ENCODE assay signal across 12 mouse cellular contexts in genomic region chr8:84190191-84190867, GRCm38 (mm10). TPM values are rescaled to one million over a fixed set of nuclear protein-coding genes. Genes with fewer than 3 reads are reported as not detected.
DNase-seq lines count a peak whose midpoint lies in the region; ATAC-seq and TF ChIP-seq lines count a peak whose summit lies in the region.
"Had no signal": no experiment of that assay in that cellular context is flagged by ENCODE, and none has a peak within 500 bp of the region (broad histone marks: within the 10 kb centered on the region; RNA-seq: fewer than 3 reads in every experiment).

No protein-coding gene starts in this region.

- TF ChIP-seq EP300 in liver, postnatal 0 days (IDR thresholded peaks at IDR 0.05; ENCODE audit: low read depth), result no peak

- H3K27me3 ChIP-seq in heart, embryonic 10.5 days (ENCODE audit: insufficient read depth, poor library complexity, severe bottlenecking), result no peaks in the 10 kb centered on the region
- peaks cover 18% of the 10 kb centered on the region for H3K27me3 ChIP-seq in liver, embryonic 12.5 days (replicated peaks)
- H3K27me3 ChIP-seq in liver, postnatal 0 days (ENCODE audit: insufficient read depth, low read length), result no peaks in the 10 kb centered on the region
- peaks cover 50% of the 10 kb centered on the region for H3K27me3 ChIP-seq in midbrain, embryonic 10.5 days (ENCODE audit: low read depth, poor library complexity, severe bottlenecking)
- H3K27me3 ChIP-seq: intestine, embryonic 15.5 days had no signal

- H3K36me3 ChIP-seq in heart, embryonic 10.5 days, result no peaks in the 10 kb centered on the region
- H3K36me3 ChIP-seq in liver, embryonic 12.5 days, result no peaks in the 10 kb centered on the region
- no peaks in the 10 kb centered on the region for H3K36me3 ChIP-seq in liver, postnatal 0 days (replicated peaks; ENCODE audit: insufficient read depth, low read length)
- H3K36me3 ChIP-seq in midbrain, embryonic 10.5 days, result no peaks in the 10 kb centered on the region
- H3K36me3 ChIP-seq: G1E; intestine, embryonic 15.5 days had no signal

- H3K4me1 ChIP-seq in heart, embryonic 10.5 days, result peaks cover 28% of the 10 kb centered on the region
- peaks cover 46% of the 10 kb centered on the region for H3K4me1 ChIP-seq in liver, embryonic 12.5 days
- H3K4me1 ChIP-seq in liver, postnatal 0 days (ENCODE audit: insufficient read depth), result peaks cover 21% of the 10 kb centered on the region
- peaks cover 30% of the 10 kb centered on the region for H3K4me1 ChIP-seq in midbrain, embryonic 10.5 days

- 91% methylated on average over 7 of the region's 7 CpGs for WGBS in heart, embryonic 10.5 days
- 85% methylated on average over 7 of the region's 7 CpGs for WGBS in liver, embryonic 12.5 days (ENCODE audit: insufficient replicate concordance)
- WGBS in liver, postnatal 0 days (ENCODE audit: insufficient replicate concordance), result 93% methylated on average over 7 of the region's 7 CpGs
- 93% methylated on average over 7 of the region's 7 CpGs for WGBS in midbrain, embryonic 10.5 days

- H3K27ac ChIP-seq in heart, embryonic 10.5 days, result peak overlapping the region; percentile 49
- peak overlapping the region; percentile 63 for H3K27ac ChIP-seq in liver, embryonic 12.5 days
- H3K27ac ChIP-seq in liver, postnatal 0 days (ENCODE audit: low read depth), result no peak overlapping the region
- no peak overlapping the region for H3K27ac ChIP-seq in midbrain, embryonic 10.5 days (replicated peaks)
- H3K27ac ChIP-seq: intestine, embryonic 15.5 days had no signal

- no peak for TF ChIP-seq CTCF in liver, postnatal 0 days (IDR thresholded peaks at IDR 0.05; ENCODE audit: low read depth)

- H3K4me2 ChIP-seq in liver, embryonic 12.5 days, result no peak overlapping the region
- H3K4me2 ChIP-seq in liver, postnatal 0 days (ENCODE audit: low read depth, low read length), result no peak overlapping the region
- H3K4me2 ChIP-seq: intestine, embryonic 15.5 days had no signal

- no peak overlapping the region for H3K9ac ChIP-seq in liver, embryonic 12.5 days
- H3K9ac ChIP-seq in liver, postnatal 0 days (replicated peaks), result no peak overlapping the region
- H3K9ac ChIP-seq: forebrain, postnatal 0 days had no signal

- no peak overlapping the region for H3K4me3 ChIP-seq in heart, embryonic 10.5 days
- H3K4me3 ChIP-seq in liver, embryonic 12.5 days, result no peak overlapping the region
- no peak overlapping the region for H3K4me3 ChIP-seq in liver, postnatal 0 days (ENCODE audit: low read depth, low read length)
- no peak overlapping the region for H3K4me3 ChIP-seq in midbrain, embryonic 10.5 days
- H3K4me3 ChIP-seq: intestine, embryonic 15.5 days had no signal

- no peak for ATAC-seq in liver, embryonic 12.5 days
- no peak for ATAC-seq in liver, postnatal 0 days
- ATAC-seq: forebrain, postnatal 0 days; intestine, embryonic 15.5 days had no signal

- no peaks in the 10 kb centered on the region for H3K9me3 ChIP-seq in heart, embryonic 10.5 days
- H3K9me3 ChIP-seq in liver, embryonic 12.5 days (replicated peaks), result no peaks in the 10 kb centered on the region
- no peaks in the 10 kb centered on the region for H3K9me3 ChIP-seq in liver, postnatal 0 days (ENCODE audit: low read length)
- peaks cover under 1% of the 10 kb centered on the region; the same call in 1 of the 2 replicates for H3K9me3 ChIP-seq in midbrain, embryonic 10.5 days (replicated peaks)
- H3K9me3 ChIP-seq: G1E; intestine, embryonic 15.5 days had no signal

- peak; percentile 64 for DNase-seq in heart, embryonic 10.5 days (ENCODE audit: low spot score)
- DNase-seq in heart, adult 18-20 months, result no peak
- DNase-seq in liver, postnatal 0 days, result no peak
- DNase-seq in B cell, adult 2 months, result peak; percentile 46 to 56
- peak; percentile 31 for DNase-seq in T-cell, adult 2 months (ENCODE audit: low spot score)
- no peak for DNase-seq in midbrain, embryonic 10.5 days (ENCODE audit: low spot score)
- no peak for DNase-seq in neural tube, embryonic 10.5 days (ENCODE audit: extremely low spot score, low spot score)
- DNase-seq: cerebellum, adult 18-20 months; forebrain, postnatal 0 days had no signal

RNA-seq across cellular contexts. Expression of gene Nanos3, which starts 5.3 kb away (rescaled TPM):
- 1.2 and 2.3 TPM in 2 replicates for polyA plus RNA-seq in heart, embryonic 10.5 days (2016; fragmentation: Nextera tagmentation; extraction: Ambion mirVana)
- total RNA-seq in heart, adult 18-20 months (2021), result 1 to 10 TPM in 1 of 2 experiments, not detected in 1; 1.2 TPM
- 0.61 and 1.3 TPM in 2 replicates for polyA plus RNA-seq in liver, embryonic 12.5 days (2016; fragmentation: Nextera tagmentation; extraction: Ambion mirVana)
- polyA plus RNA-seq in liver, postnatal 0 days (2015; fragmentation: Nextera tagmentation; extraction: Ambion mirVana), result 0.34 and 0.79 TPM in 2 replicates
- polyA plus RNA-seq in midbrain, embryonic 10.5 days (2016; fragmentation: Nextera tagmentation; extraction: Ambion mirVana), result 3.0 and 5.6 TPM in 2 replicates
- total RNA-seq: G1E had no signal
- polyA plus RNA-seq: G1E had no signal

RNA-seq across cellular contexts. Expression of gene 4930432K21Rik, which starts 42.5 kb away (rescaled TPM):
- 0.79 and 1.5 TPM in 2 replicates for polyA plus RNA-seq in heart, embryonic 10.5 days (2016; fragmentation: Nextera tagmentation; extraction: Ambion mirVana)
- total RNA-seq in heart, adult 18-20 months (2021), result under 1 TPM; 0.35 to 0.59 TPM
- 0.28 and 0.58 TPM in 2 replicates for polyA plus RNA-seq in liver, embryonic 12.5 days (2016; fragmentation: Nextera tagmentation; extraction: Ambion mirVana)
- polyA plus RNA-seq in liver, postnatal 0 days (2015; fragmentation: Nextera tagmentation; extraction: Ambion mirVana), result 0.24 and 0.29 TPM in 2 replicates
- 2.4 TPM in 2 replicates for polyA plus RNA-seq in midbrain, embryonic 10.5 days (2016; fragmentation: Nextera tagmentation; extraction: Ambion mirVana)

RNA-seq across cellular contexts. Expression of gene Cc2d1a, which starts 42.6 kb away (rescaled TPM):
- 19.5 and 19.7 TPM in 2 replicates for polyA plus RNA-seq in heart, embryonic 10.5 days (2016; fragmentation: Nextera tagmentation; extraction: Ambion mirVana)
- total RNA-seq in heart, adult 18-20 months (2021), result 10 to 100 TPM; 10.9 to 13.0 TPM
- polyA plus RNA-seq in liver, embryonic 12.5 days (2016; fragmentation: Nextera tagmentation; extraction: Ambion mirVana), result 8.2 and 9.6 TPM in 2 replicates
- polyA plus RNA-seq in liver, postnatal 0 days (2015; fragmentation: Nextera tagmentation; extraction: Ambion mirVana), result 4.4 and 4.5 TPM in 2 replicates
- 14.0 and 18.1 TPM in 2 replicates for polyA plus RNA-seq in midbrain, embryonic 10.5 days (2016; fragmentation: Nextera tagmentation; extraction: Ambion mirVana)

RNA-seq across cellular contexts. Expression of gene Zswim4, which starts 46.5 kb away (rescaled TPM):
- 14.4 and 17.5 TPM in 2 replicates for polyA plus RNA-seq in heart, embryonic 10.5 days (2016; fragmentation: Nextera tagmentation; extraction: Ambion mirVana)
- total RNA-seq in heart, adult 18-20 months (2021), result 1 to 10 TPM; 6.4 to 6.6 TPM
- polyA plus RNA-seq in liver, embryonic 12.5 days (2016; fragmentation: Nextera tagmentation; extraction: Ambion mirVana), result 3.6 and 5.0 TPM in 2 replicates
- 1.4 and 1.6 TPM in 2 replicates for polyA plus RNA-seq in liver, postnatal 0 days (2015; fragmentation: Nextera tagmentation; extraction: Ambion mirVana)
- 30.4 and 39.5 TPM in 2 replicates for polyA plus RNA-seq in midbrain, embryonic 10.5 days (2016; fragmentation: Nextera tagmentation; extraction: Ambion mirVana)

RNA-seq across cellular contexts. Expression of gene D8Ertd738e, which starts 59.2 kb away (rescaled TPM):
- polyA plus RNA-seq in heart, embryonic 10.5 days (2016; fragmentation: Nextera tagmentation; extraction: Ambion mirVana), result 353 and 374 TPM in 2 replicates
- total RNA-seq in heart, adult 18-20 months (2021), result 100 to 1,000 TPM; 213 to 219 TPM
- 249 and 259 TPM in 2 replicates for polyA plus RNA-seq in liver, embryonic 12.5 days (2016; fragmentation: Nextera tagmentation; extraction: Ambion mirVana)
- 189 and 201 TPM in 2 replicates for polyA plus RNA-seq in liver, postnatal 0 days (2015; fragmentation: Nextera tagmentation; extraction: Ambion mirVana)
- polyA plus RNA-seq in midbrain, embryonic 10.5 days (2016; fragmentation: Nextera tagmentation; extraction: Ambion mirVana), result 363 and 389 TPM in 2 replicates

Comparison
In these comparisons a context has a peak if more than half of its experiments do, and no peak if none do; other contexts are left out.
1. DNase-seq: peak in heart, embryonic 10.5 days (single experiment), B cell, adult 2 months (2 of 2) and T-cell, adult 2 months (single experiment); none in heart, adult 18-20 months (0 of 2), liver, postnatal 0 days (single experiment), midbrain, embryonic 10.5 days (single experiment) and neural tube, embryonic 10.5 days (single experiment).
2. H3K27ac ChIP-seq: peak in heart, embryonic 10.5 days (single experiment) and liver, embryonic 12.5 days (single experiment); none in liver, postnatal 0 days (single experiment) and midbrain, embryonic 10.5 days (single experiment).